Mouse (Mus musculus) retina, postnatal 7 days (tissue): ENCODE measurements around the gene Sgf29.

Experiments
- DNase-seq: peaks from one replicate; pipeline ENCODE4 v3.0.0-alpha.2; 2012; ENCODE audit warnings: low read depth, low spot score

Gene Sgf29

DNA sequence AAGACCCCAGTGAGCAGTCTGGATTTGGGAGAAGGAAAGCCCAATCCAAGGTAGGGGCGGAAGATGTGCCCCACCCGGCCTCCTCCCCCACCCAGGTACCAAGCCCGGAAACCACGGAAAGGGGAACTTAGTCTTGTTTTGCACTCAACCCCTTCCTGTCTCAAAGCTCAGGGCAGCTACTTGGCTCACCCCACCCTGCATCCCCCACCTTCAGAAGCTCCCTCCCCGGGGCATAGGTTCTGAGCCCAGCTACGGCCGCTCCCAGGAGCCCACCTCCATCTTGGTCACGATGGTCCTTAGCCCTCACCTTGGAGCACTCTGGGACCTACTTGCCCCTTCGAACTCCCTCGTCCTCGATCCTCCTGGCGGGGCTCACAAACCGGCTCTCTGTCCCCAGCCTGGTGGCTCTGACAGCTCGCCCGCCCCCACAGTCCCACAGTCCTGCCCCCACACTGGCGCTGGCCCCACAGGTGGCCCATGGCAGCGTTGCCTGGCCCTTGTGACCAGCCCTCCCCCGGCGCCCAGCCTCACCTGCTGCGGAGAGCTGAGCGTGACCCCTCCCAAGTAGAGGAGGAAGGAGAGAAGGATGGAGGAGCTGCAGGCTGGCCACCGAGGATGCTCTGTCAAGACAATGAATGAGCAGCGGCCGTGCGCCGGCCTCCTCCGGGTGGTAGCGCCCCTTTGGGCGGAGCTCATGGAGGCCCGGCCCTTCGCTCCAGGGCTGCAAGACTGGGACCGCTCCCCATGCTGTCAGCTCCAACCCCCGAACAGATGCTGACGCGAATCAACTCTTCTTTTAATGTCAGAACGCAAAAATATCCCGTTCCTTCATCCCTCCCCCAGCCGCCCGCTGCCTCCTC is 55.2 kb downstream of the Sgf29 start:
- DNase-seq, result peak; percentile 24

DNA sequence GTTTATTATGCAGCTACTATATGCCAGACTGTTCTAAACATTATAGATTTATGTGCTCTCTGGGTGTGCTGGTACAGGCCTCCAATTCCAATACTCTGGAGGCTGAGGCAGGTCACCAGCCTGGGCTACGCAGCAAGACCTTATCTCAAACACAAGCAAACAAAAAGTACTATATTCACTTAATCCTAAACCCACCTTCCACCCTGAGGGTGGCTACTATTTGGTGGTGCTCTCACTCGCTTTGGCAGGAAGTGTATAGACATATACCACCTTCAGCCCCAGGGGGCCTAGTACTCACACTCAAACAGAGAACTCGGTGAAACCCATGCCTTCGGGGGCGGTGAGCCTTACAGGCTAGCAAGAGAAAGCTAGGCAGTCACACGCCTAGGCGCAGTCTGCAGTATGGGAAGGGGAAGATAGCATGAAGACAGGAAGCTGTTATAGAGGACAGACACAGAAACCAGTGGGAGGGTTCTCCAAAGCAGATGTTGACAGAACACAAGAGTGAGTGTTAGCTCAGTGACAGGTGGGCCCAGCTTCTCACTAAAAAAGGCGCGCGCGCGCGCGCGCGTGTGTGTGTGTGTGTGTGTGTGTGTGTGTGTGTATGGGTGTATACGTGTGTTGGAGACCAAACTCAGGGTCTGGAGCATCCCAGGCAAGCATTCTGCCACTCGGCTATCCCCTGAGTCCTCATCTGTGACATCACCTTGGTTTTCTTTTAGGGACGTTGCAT is 58.5 kb downstream of the Sgf29 start, which contains the start of gene Coro1a:
Gene Coro1a (minus strand): TSS at position 346 of the 733 bp plus-strand sequence.
- DNase-seq, result no peak

DNA sequence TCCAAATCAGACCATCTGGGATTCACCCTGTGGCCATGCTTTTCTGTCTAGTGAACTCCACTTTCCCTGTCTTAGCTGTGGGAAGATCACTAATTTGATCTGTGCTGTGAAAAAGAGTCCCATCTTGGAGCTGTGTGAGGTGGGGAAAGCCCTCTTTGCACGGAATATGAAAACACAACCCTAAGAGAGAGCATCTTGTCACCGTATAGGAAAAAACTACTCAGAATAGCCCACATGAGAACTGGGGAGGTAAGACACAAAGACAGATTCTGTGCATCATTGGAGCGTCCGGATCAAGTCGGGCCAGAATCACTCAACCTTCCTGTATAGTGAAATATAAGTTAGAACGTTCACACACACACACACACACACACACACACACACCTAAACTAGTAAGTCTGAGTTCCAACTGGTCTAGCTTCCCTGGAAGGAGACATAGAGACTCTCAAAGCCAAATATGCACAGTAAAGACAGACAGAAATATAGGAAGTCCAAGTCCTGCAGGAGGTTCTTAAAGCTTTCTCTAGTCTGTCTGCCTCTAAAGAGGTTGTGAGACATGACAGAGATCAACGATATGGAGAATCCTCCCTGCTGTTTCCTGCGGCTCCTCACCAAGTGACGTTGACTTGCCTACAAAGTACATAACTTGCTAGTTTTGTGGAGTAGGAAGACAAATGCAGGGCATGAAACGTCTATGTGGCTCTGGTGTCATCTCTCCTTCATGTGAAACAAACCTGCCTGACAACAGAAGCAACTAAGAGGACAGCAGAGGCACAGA is 59.3 kb downstream of the Sgf29 start:
- no peak for DNase-seq

DNA sequence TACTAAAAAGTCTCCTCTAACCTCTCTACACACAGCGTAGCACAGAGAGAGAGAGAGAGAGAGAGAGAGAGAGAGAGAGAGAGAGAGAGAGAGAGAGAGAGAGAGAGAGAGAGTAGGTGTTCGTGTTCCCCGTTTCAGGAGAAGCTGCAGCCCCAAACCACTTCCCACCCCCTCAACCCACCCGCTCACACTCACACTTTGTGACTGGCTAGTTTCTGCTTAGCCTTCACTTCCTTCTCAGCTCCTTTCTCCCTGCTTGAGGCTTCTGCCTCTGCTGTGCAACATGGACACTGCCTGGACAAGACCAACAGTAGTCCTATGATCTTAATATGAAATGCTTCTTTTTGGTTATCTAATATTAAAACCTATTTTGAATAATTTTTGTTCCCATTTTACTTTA is 61.2 kb downstream of the Sgf29 start:
- no peak for DNase-seq

DNA sequence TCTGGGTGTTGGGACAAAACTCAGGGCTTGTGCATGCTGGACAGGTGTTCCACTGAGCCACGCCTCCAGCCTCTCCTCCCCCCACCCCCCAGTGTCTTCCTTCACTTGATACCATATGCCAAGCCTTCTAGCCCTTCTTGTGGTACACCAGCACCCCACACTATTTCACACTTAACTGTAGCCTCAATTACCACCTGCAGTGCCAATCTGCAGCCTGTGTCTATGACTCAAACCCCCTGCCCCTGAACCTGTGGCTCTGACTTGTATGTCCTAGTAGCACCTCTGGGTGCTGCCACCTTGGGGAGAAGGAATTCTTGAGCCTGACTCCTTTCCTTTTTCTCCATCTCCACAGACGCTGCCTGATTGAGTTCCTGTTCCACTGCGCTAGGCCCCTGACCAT is 62.8 kb downstream of the Sgf29 start:
- DNase-seq, result no peak

DNA sequence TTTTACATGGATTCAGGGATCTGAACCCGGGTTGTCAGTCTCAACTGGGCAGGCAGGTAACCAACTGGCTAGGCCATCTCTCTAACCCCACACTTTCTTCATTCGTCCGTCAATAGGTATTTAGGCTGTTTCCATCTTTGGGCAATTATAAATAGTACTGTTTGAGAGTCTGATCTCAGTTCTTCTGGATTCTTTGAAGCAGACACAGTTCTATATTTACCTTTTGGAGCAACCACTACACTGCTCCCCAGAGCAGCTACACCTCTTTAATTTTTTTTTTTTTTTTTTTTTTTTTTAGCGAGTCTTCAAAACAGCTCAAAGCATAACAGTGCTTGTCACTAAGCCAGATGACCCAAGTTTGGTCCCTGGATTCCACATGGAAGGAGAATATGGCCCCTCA is 66.6 kb downstream of the Sgf29 start:
- DNase-seq, result no peak

DNA sequence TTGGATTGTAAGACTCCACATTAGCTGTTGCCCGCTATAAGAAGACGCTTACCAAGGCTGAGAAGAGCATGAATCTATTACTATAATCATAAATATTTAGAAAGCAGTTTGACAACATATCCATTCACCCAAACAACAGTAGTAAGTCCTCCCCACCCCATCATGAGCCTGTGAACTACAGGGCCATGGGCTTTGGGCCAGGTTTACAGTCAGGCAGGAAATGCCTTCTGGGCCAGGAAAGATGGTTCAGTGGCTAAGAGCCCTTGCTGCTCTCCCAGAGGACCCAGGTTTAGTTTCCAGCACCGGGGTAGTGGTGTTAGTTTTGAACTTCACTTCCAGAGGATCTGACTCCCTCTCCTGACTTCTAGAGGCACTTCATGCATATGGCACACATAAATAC is 68.5 kb downstream of the Sgf29 start:
- no peak for DNase-seq

DNA sequence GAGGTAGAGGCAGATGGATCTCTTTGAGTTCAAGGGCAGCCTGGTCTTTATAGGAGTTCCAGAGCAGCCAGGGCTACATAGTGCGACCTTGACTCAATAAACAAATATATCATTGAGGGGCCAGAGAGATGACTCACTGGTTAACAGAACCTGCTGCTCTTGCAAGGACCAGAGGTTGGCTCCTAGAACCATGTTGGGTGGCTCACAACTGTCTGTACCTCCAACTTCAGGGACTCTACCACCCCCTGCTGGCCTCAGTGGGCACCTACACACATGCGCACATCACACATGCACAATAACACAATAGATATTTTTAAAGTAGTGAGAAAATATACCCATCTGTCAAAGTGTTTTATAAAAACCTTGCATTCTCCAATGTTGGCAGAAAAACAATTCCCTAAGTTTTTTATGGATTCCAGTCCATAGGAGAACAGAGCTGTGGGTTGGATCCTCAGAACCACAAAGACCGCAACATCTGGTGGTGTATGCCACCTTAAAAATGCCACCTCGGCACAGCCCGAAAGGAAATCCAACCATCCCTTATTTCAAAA is 69.8 kb downstream of the Sgf29 start:
- DNase-seq, result no peak

DNA sequence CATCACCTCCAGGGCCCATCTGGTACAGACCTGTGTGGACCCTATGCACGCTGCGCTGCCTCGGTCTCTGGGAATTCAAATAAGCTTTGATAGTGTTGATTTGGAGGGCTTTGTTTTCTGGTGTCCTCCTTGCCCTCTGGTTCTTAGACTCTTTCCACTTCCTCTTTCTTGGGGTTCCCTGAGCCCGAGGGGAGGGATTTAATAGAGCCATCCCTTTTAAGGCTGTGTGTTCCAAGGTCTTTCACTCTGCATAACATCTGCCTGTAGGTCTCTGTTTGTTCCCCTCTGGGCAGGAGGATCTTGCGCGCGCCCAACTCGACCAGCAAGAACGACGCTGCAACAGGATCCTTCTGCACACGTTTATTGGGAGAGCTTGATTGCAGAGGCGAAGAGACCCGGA is 72.5 kb downstream of the Sgf29 start:
- DNase-seq, result no peak
